ENCODE assay signal across 8 mouse cellular contexts in genomic region chr14:45388345-45389181, GRCm38 (mm10). TPM values are rescaled to one million over a fixed set of nuclear protein-coding genes. Genes with fewer than 3 reads are reported as not detected.
DNase-seq lines count a peak whose midpoint lies in the region; ATAC-seq lines count a peak whose summit lies in the region.

No protein-coding gene starts in this region.

- peaks cover 4% of the 10 kb centered on the region; the same call in 1 of the 2 replicates for H3K36me3 ChIP-seq in heart, embryonic 13.5 days
- no peaks in the 10 kb centered on the region for H3K36me3 ChIP-seq in liver, embryonic 11.5 days (ENCODE audit: control insufficient read depth, insufficient read depth, low read length)
- H3K36me3 ChIP-seq in splenic B cell, adult 2 months (ENCODE audit: control insufficient read depth, insufficient read depth, low read length, poor library complexity, severe bottlenecking), result no peaks in the 10 kb centered on the region

- DNase-seq in kidney, postnatal 10 days, result peak; percentile 97
- peak; percentile 88 for DNase-seq in liver, embryonic 11.5 days (ENCODE audit: low spot score)
- peak; percentile 79 for DNase-seq in naive thymus-derived CD4-positive, alpha-beta T cell, adult 2 months (ENCODE audit: low read depth)
- DNase-seq in splenic B cell, adult 2 months (ENCODE audit: low read depth, low spot score), result peak; percentile 79

- H3K4me2 ChIP-seq in heart, embryonic 13.5 days, result peak overlapping the region; percentile 74
- H3K4me2 ChIP-seq in liver, embryonic 11.5 days, result peak overlapping the region; percentile 84

- no peaks in the 10 kb centered on the region for H3K27me3 ChIP-seq in heart, embryonic 13.5 days (replicated peaks)
- no peaks in the 10 kb centered on the region for H3K27me3 ChIP-seq in liver, embryonic 11.5 days (replicated peaks; ENCODE audit: control insufficient read depth, insufficient read depth, low read length)
- no peaks in the 10 kb centered on the region for H3K27me3 ChIP-seq in splenic B cell, adult 2 months (ENCODE audit: control insufficient read depth, insufficient read depth, low read length, poor library complexity, severe bottlenecking)

- H3K27ac ChIP-seq in brown adipose tissue, adult 24 weeks (replicated peaks; ENCODE audit: low read depth, low read length), result peak overlapping the region; percentile 54
- peak overlapping the region; percentile 85 for H3K27ac ChIP-seq in heart, embryonic 13.5 days (replicated peaks)
- peak overlapping the region; percentile 77 for H3K27ac ChIP-seq in liver, embryonic 11.5 days (ENCODE audit: low read depth, low read length)

- peak overlapping the region; percentile 93 for H3K9ac ChIP-seq in heart, embryonic 13.5 days
- peak overlapping the region; percentile 85 for H3K9ac ChIP-seq in liver, embryonic 11.5 days (ENCODE audit: low read depth, low read length)

- H3K4me1 ChIP-seq in brown adipose tissue, adult 24 weeks (ENCODE audit: control insufficient read depth, insufficient read depth, insufficient read length, low read length), result peaks cover 2% of the 10 kb centered on the region; the same call in 1 of the 2 replicates
- H3K4me1 ChIP-seq in heart, embryonic 13.5 days, result peaks cover 18% of the 10 kb centered on the region
- peaks cover 13% of the 10 kb centered on the region for H3K4me1 ChIP-seq in liver, embryonic 11.5 days (replicated peaks; ENCODE audit: control insufficient read depth, insufficient read depth, low read length)

- H3K4me3 ChIP-seq in brown adipose tissue, adult 24 weeks (ENCODE audit: insufficient read depth, low read depth, low read length), result peak overlapping the region; percentile 86
- peak overlapping the region; percentile 84 for H3K4me3 ChIP-seq in heart, embryonic 13.5 days
- H3K4me3 ChIP-seq in liver, embryonic 11.5 days (ENCODE audit: low read depth, low read length), result peak overlapping the region; percentile 83

- H3K9me3 ChIP-seq in heart, embryonic 13.5 days, result no peaks in the 10 kb centered on the region
- H3K9me3 ChIP-seq in liver, embryonic 11.5 days (ENCODE audit: control insufficient read depth, low read length), result no peaks in the 10 kb centered on the region

- WGBS in heart, embryonic 13.5 days, result under 1% methylated on average over 71 of the region's 71 CpGs
- WGBS in liver, embryonic 11.5 days, result under 1% methylated on average over 70 of the region's 71 CpGs

- peak; percentile 66 for ATAC-seq in CD4-positive, CD25-positive, alpha-beta regulatory T cell, adult 4 months
- peak; percentile 90 for ATAC-seq in erythroid progenitor cell, adult 5-6 weeks (replicated peaks; ENCODE audit: low FRiP score, poor library complexity, severe bottlenecking)
- ATAC-seq in heart, embryonic 13.5 days (ENCODE audit: extremely low read depth, insufficient number of reproducible peaks, low FRiP score, low TSS enrichment), result peak; percentile 99
- peak; percentile 92 for ATAC-seq in liver, embryonic 11.5 days (replicated peaks; ENCODE audit: low FRiP score)

RNA-seq across cellular contexts. Expression of gene Gnpnat1, which starts 16.1 kb away (rescaled TPM):
- 10 to 100 TPM; 68.3 to 79.2 TPM for polyA plus RNA-seq in CD4-positive, CD25-positive, alpha-beta regulatory T cell, adult 4 months (2017; shearing (Covaris generic))
- polyA plus RNA-seq in brown adipose tissue, adult 24 weeks (2012; ENCODE audit: insufficient read depth, insufficient read length, missing spikeins), result 31.2 and 39.1 TPM in 2 replicates
- 6.7 and 25.6 TPM in 2 replicates for total RNA-seq in erythroid progenitor cell, adult 5-6 weeks (2015; ENCODE audit: low replicate concordance)
- 0.45 and 3.1 TPM in 2 replicates for total RNA-seq in erythroid progenitor cell, adult 5-6 weeks (2017; ENCODE audit: low replicate concordance)
- 28.6 and 30.0 TPM in 2 replicates for polyA plus RNA-seq in heart, embryonic 13.5 days (2015; fragmentation: Nextera tagmentation; extraction: Ambion mirVana)
- 49.7 and 51.5 TPM in 2 replicates for polyA plus RNA-seq in liver, embryonic 11.5 days (2014; fragmentation: Nextera tagmentation; extraction: Ambion mirVana)

RNA-seq across cellular contexts. Expression of gene Styx, which starts 37.7 kb away (rescaled TPM):
- polyA plus RNA-seq in CD4-positive, CD25-positive, alpha-beta regulatory T cell, adult 4 months (2017; shearing (Covaris generic)), result 10 to 100 TPM; 18.3 to 23.8 TPM
- polyA plus RNA-seq in brown adipose tissue, adult 24 weeks (2012; ENCODE audit: insufficient read depth, insufficient read length, missing spikeins), result 16.1 and 16.9 TPM in 2 replicates
- 7.1 and 14.1 TPM in 2 replicates for total RNA-seq in erythroid progenitor cell, adult 5-6 weeks (2015; ENCODE audit: low replicate concordance)
- 1.6 and 11.9 TPM in 2 replicates for total RNA-seq in erythroid progenitor cell, adult 5-6 weeks (2017; ENCODE audit: low replicate concordance)
- polyA plus RNA-seq in heart, embryonic 13.5 days (2015; fragmentation: Nextera tagmentation; extraction: Ambion mirVana), result 46.1 and 58.3 TPM in 2 replicates
- polyA plus RNA-seq in liver, embryonic 11.5 days (2014; fragmentation: Nextera tagmentation; extraction: Ambion mirVana), result 40.1 and 46.9 TPM in 2 replicates

RNA-seq across cellular contexts. Expression of gene Psmc6, which starts 59.0 kb away (rescaled TPM):
- polyA plus RNA-seq in CD4-positive, CD25-positive, alpha-beta regulatory T cell, adult 4 months (2017; shearing (Covaris generic)), result 100 to 1,000 TPM; 131 to 179 TPM
- 264 and 395 TPM in 2 replicates for polyA plus RNA-seq in brown adipose tissue, adult 24 weeks (2012; ENCODE audit: insufficient read depth, insufficient read length, missing spikeins)
- 103 and 178 TPM in 2 replicates for total RNA-seq in erythroid progenitor cell, adult 5-6 weeks (2015; ENCODE audit: low replicate concordance)
- 151 and 157 TPM in 2 replicates for total RNA-seq in erythroid progenitor cell, adult 5-6 weeks (2017; ENCODE audit: low replicate concordance)
- polyA plus RNA-seq in heart, embryonic 13.5 days (2015; fragmentation: Nextera tagmentation; extraction: Ambion mirVana), result 112 and 122 TPM in 2 replicates
- polyA plus RNA-seq in liver, embryonic 11.5 days (2014; fragmentation: Nextera tagmentation; extraction: Ambion mirVana), result 178 and 191 TPM in 2 replicates

Comparison
In these comparisons a context has a peak if more than half of its experiments do, and no peak if none do; other contexts are left out.
1. Peak in every context shown above with its lines: DNase-seq, ATAC-seq, H3K4me3 ChIP-seq and H3K27ac ChIP-seq.